Mouse (Mus musculus): ENCODE data around the gene Iqgap3.

Iqgap3 gene

GRCm38 (mm10) chr3:88081345-88082223 is at the start of gene Iqgap3:
Gene Iqgap3, plus strand, starts transcription at chr3:88081971.
- DNase-seq: peak; percentile 94 to 96

GRCm38 (mm10) chr3:88033506-88033905 is 48.3 kb upstream of the Iqgap3 start:
- DNase-seq: no peak

- no peak for DNase-seq
Observed at GRCm38 (mm10) chr3:88035561-88036293, 46.0 kb upstream of the Iqgap3 start.

- DNase-seq: peak; percentile 92 to 98
Observed at GRCm38 (mm10) chr3:88042661-88043421, 38.9 kb upstream of the Iqgap3 start, which contains the start of gene Gpatch4. Gene Gpatch4, plus strand, starts transcription at chr3:88043108.

GRCm38 (mm10) chr3:88049532-88049931 is 32.2 kb upstream of the Iqgap3 start:
- no peak for DNase-seq

- DNase-seq: no peak
Observed at GRCm38 (mm10) chr3:88057030-88057429, 24.7 kb upstream of the Iqgap3 start.

DNA sequence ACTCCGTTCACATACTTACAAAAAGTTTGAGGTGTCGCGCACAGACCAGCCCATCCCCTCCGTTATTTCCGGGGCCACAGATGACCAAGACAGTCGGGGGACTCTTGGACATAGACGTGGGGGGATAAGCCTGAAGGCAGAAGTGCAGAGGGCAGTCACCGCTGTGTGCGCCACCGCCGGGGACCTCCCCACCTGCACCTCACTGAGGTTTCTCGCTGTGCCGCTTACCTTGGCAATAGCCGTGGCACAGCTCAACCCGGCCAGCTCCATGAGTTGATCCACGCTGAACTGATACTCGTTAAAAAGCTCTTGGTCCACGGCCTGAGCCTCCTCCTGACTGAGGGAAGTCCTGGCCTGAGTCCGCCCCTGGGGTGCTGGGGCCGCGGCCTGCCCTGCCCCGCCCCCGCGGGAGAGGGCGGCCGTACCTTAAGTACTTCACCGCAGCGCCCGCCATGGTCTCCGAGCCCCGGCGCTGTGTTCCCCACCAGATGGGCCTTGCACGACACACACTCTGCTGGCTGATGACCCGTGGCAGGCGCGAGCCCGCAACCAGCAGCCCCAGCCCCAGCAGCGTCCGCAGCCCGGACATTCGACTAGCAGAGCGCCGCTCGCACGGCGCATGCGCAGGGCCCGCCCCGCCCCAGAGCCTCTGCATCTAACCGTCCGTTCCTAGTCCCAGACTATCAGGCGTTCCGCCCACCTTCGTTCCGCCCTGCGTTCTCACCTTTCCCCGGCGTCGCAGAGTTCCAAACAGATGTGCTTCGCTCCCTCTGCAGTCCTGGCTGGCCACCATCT is 23.7 kb upstream of the Iqgap3 start, which contains the start of gene Naxe:
Gene Naxe, minus strand, starts transcription at position 594 of the 795 bp plus-strand sequence.
- peak; percentile 88 to 91 for DNase-seq

DNA sequence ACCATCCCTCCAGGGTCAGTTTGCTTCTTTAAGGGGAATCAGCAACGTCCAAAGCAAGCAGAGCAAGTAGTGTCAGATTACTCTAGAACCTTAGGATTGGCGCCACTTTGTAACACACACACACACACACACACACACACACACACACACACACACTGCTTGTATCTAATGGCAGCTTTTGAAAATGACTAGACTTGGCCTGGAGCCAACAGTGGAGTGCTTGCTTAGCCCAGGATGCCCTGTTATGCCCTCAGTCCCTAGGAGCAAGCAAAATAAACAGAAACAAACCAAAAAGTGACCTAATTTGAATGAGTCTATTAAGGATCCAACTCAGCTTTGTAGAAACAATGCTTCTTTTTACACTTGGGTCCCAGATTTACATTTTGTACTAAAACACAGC is 13.4 kb upstream of the Iqgap3 start:
- DNase-seq: peak in 1 of 2 experiments; percentile 12

GRCm38 (mm10) chr3:88071783-88072182 is 10.0 kb upstream of the Iqgap3 start:
- DNase-seq: peak; percentile 83 to 91

DNA sequence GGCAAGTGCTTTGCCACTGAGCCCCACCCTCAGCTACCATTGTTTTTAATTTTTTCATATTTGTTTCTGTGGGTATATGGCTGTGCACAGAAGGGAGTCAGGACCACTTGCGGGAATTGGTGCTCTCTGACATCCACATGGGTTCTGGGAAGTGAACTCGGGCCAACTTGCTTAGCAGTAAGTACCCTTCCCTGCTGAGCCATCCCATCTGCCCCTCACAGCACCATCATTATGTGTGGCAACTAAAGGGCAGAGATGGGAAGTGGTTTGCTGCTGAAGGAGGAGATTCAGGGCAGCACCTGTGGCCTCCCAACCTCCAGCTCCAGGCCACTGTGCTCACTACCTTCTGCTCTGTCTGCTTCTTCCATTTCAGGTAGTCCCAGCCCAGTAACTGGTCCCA is 8.1 kb upstream of the Iqgap3 start:
- DNase-seq: no peak

DNA sequence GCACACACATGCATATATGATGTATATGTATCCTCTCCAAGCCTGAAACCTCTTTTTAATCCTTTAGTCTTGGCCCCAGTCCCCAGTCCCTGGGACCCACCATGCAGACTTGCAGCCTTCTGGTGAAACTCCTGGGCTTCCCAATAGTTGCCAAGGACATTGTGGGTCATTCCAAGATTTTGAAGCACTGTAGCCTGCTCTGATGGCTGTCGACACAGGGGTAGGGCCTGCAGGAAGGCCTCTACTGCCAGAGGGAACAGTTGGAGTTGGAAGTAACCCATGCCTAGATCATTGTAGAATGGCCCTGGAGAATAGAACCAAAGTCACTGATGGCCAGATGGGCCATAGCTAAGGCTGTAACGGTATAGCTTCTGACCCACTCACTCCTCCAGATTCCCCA is 7.4 kb upstream of the Iqgap3 start:
- DNase-seq: no peak

- DNase-seq: no peak
Observed at GRCm38 (mm10) chr3:88074766-88075165, 7.0 kb upstream of the Iqgap3 start.

GRCm38 (mm10) chr3:88077441-88077840 is 4.3 kb upstream of the Iqgap3 start:
- no peak for DNase-seq

GRCm38 (mm10) chr3:88078204-88078603 is 3.6 kb upstream of the Iqgap3 start, which contains the start of gene Ttc24:
Gene Ttc24, minus strand, starts transcription at chr3:88078304.
- no peak for DNase-seq

- DNase-seq: no peak
Observed at GRCm38 (mm10) chr3:88082224-88082618, 450 bp downstream of the Iqgap3 start.

DNA sequence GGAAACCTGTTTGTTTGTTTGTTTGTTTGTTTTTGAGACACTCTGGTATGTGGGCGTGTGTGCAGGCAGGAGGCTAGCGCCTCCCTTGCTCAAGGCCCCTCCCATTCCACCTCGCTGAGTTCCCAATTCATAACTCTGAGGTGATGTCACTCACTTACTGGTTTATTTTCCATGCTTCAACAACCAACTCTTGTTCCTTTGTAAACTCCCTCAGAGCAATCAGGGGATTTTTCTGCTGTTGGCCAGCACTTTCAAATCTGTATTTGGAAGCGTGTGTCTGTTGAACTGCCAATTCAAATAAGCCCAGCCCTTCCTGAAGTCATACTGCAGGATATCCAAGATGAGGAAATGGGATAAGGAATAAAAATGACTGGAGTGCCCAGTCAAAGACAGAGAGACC is 892 bp downstream of the Iqgap3 start:
- DNase-seq: peak in 1 of 2 experiments; percentile 11

DNA sequence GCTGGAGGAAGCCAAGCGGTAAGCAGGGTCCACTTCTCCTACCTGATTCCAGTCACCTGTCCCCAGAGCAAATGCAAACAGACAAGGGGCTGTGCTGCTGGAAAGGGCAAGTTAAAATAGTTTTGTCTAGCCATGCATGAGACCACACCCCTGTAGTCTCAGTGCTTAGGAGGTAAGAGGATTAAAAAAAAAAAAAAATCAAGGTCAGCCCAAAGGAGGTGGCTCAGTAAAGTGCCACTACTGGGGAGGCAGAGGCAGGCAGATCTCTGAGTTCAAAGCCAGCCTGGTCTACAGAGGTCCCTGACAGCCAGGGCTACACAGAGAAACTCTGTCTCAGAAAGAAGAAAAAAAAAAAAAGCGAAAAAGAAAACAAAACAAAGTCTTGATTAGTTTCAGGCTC is 2.2 kb downstream of the Iqgap3 start:
- DNase-seq: no peak

GRCm38 (mm10) chr3:88085459-88085858 is 3.7 kb downstream of the Iqgap3 start:
- no peak for DNase-seq

GRCm38 (mm10) chr3:88087688-88088087 is 5.9 kb downstream of the Iqgap3 start:
- DNase-seq: peak; percentile 36 to 56

DNA sequence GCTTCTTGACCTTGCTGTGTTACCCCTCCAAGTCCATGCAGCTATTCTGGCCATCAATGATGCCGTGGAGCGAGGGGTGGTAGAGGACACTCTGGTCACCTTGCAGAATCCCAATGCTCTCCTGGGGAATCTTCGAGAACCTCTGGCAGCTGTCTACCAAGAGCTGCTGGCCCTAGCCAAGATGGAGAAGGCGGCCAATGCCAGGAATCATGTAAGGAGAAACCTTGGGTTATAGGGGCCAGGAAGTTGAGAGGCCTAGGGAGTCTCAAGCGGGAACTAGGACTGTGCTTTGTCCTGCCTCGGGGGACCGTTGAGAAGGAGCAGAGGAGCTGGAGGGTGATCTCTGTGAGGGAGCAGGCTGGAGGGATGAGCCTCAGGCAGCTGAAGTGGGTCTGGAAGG is 8.3 kb downstream of the Iqgap3 start:
- no peak for DNase-seq

DNA sequence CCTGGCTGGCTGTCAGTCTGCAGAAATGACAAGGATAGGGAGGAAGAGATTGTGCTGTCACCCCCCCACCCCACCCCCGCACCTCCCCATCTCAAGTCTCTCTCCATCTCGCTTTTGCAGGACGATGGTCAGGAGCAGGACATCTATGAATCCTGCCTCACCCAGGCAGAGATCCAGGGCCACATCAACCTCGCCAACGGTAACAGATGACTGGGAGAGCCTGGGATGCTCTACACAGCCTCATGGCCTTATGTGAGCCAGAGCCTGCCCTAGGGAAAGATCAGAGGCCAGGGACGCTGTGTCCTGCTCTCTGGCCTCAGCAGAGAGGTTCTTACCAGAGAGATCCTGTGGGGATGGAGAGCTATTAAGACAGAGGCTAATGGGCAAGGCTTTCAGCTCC is 8.8 kb downstream of the Iqgap3 start:
- DNase-seq: no peak

- DNase-seq: no peak
Observed at GRCm38 (mm10) chr3:88094126-88094525, 12.4 kb downstream of the Iqgap3 start.

Measured in kidney, postnatal 36 days (tissue).